8 mouse cellular contexts compared by ENCODE assay signal in genomic region chr16:33056786-33057185, GRCm38 (mm10). TPM values are rescaled to one million over a fixed set of nuclear protein-coding genes. Genes with fewer than 3 reads are reported as not detected.
A peak's percentile ranks its signal among the peaks of the same experiment; 100 is the strongest.
DNase-seq lines count a peak whose midpoint lies in the region; ATAC-seq and TF ChIP-seq lines count a peak whose summit lies in the region.

No protein-coding gene starts in this region.

- H3K27ac ChIP-seq in heart, embryonic 13.5 days (replicated peaks): peak overlapping the region; percentile 89
- peak overlapping the region; percentile 94 for H3K27ac ChIP-seq in hindbrain, postnatal 0 days
- H3K27ac ChIP-seq in midbrain, embryonic 13.5 days: peak overlapping the region; percentile 88

- H3K4me2 ChIP-seq in heart, embryonic 13.5 days: peak overlapping the region; percentile 86
- H3K4me2 ChIP-seq in hindbrain, postnatal 0 days (ENCODE audit: low read depth, low read length): peak overlapping the region; percentile 80
- H3K4me2 ChIP-seq in midbrain, embryonic 13.5 days (replicated peaks): peak overlapping the region; percentile 63

- H3K79me3 ChIP-seq in C2C12 (ENCODE audit: low read depth): peaks cover 34% of the 10 kb centered on the region

- no peak for ATAC-seq in heart, embryonic 13.5 days (ENCODE audit: extremely low read depth, insufficient number of reproducible peaks, low FRiP score, low TSS enrichment)
- peak; percentile 46 for ATAC-seq in hindbrain, postnatal 0 days
- peak; percentile 49 for ATAC-seq in midbrain, embryonic 13.5 days

- peaks cover 43% of the 10 kb centered on the region for H3K79me2 ChIP-seq in C2C12 (ENCODE audit: control insufficient read depth, insufficient read depth)

- H3K36me3 ChIP-seq in heart, embryonic 13.5 days: peaks cover 34% of the 10 kb centered on the region
- H3K36me3 ChIP-seq in C2C12 (ENCODE audit: control insufficient read depth, insufficient read depth): peaks cover 42% of the 10 kb centered on the region
- peaks cover 21% of the 10 kb centered on the region; the same call in 1 of the 2 replicates for H3K36me3 ChIP-seq in hindbrain, postnatal 0 days (ENCODE audit: insufficient read depth, low read length)
- peaks cover 30% of the 10 kb centered on the region for H3K36me3 ChIP-seq in midbrain, embryonic 13.5 days

- peak overlapping the region; percentile 99 for H3K9ac ChIP-seq in heart, embryonic 13.5 days
- H3K9ac ChIP-seq in hindbrain, postnatal 0 days (replicated peaks; ENCODE audit: low read length): peak overlapping the region; percentile 93
- peak overlapping the region; percentile 96 for H3K9ac ChIP-seq in midbrain, embryonic 13.5 days (replicated peaks)

- under 1% methylated on average over 24 of the region's 24 CpGs for WGBS in heart, embryonic 13.5 days
- under 1% methylated on average over 24 of the region's 24 CpGs for WGBS in hindbrain, postnatal 0 days
- WGBS in midbrain, embryonic 13.5 days: under 1% methylated on average over 24 of the region's 24 CpGs

- H3K9me3 ChIP-seq in heart, embryonic 13.5 days: no peaks in the 10 kb centered on the region
- no peaks in the 10 kb centered on the region for H3K9me3 ChIP-seq in hindbrain, postnatal 0 days (ENCODE audit: low read length)
- no peaks in the 10 kb centered on the region for H3K9me3 ChIP-seq in midbrain, embryonic 13.5 days

- no peak for DNase-seq in heart, adult 11 months
- DNase-seq in c-Kit-positive CD71-positive TER-119-positive erythroid progenitor cells, embryonic 14.5 days (ENCODE audit: low spot score): peak; percentile 40
- DNase-seq in hindbrain, postnatal 0 days (ENCODE audit: low spot score): peak; percentile 51
- DNase-seq in spleen, postnatal 36 days (ENCODE audit: low spot score in 2 of 2): no peak
- DNase-seq in frontal cortex, postnatal 25 days (ENCODE audit: low spot score in 2 of 2): no peak

- H3K4me3 ChIP-seq in heart, embryonic 13.5 days: peak overlapping the region; percentile 96
- peak overlapping the region; percentile 86 for H3K4me3 ChIP-seq in C2C12 (ENCODE audit: insufficient read depth, poor library complexity, severe bottlenecking)
- peak overlapping the region; percentile 92 for H3K4me3 ChIP-seq in hindbrain, postnatal 0 days (ENCODE audit: low read length)
- peak overlapping the region; percentile 95 for H3K4me3 ChIP-seq in midbrain, embryonic 13.5 days (replicated peaks)

- H3K4me1 ChIP-seq in heart, embryonic 13.5 days: peaks cover 40% of the 10 kb centered on the region
- 0 out of 2 replicates have a peak, but pooled peaks cover 5% of the 10 kb centered on the region for H3K4me1 ChIP-seq in hindbrain, postnatal 0 days (ENCODE audit: insufficient read depth, low read length)
- peaks cover 28% of the 10 kb centered on the region for H3K4me1 ChIP-seq in midbrain, embryonic 13.5 days (replicated peaks)

- no peaks in the 10 kb centered on the region for H3K27me3 ChIP-seq in heart, embryonic 13.5 days (replicated peaks)
- H3K27me3 ChIP-seq in C2C12 (ENCODE audit: control insufficient read depth, insufficient read depth, insufficient read length): peaks cover 3% of the 10 kb centered on the region
- no peaks in the 10 kb centered on the region for H3K27me3 ChIP-seq in hindbrain, postnatal 0 days (ENCODE audit: insufficient read depth, low read length)
- H3K27me3 ChIP-seq in midbrain, embryonic 13.5 days: no peaks in the 10 kb centered on the region

- peak overlapping the region; percentile 92 for H3ac ChIP-seq in C2C12 (ENCODE audit: control insufficient read depth, insufficient read length, low read depth)

- no peak for TF ChIP-seq CTCF in C2C12 (IDR thresholded peaks at IDR 0.05; ENCODE audit: control insufficient read depth, insufficient read depth, insufficient read length)
- no peak for TF ChIP-seq CTCF in hindbrain, postnatal 0 days (IDR thresholded peaks at IDR 0.05; ENCODE audit: low read depth)

TF ChIP-seq in C2C12, 6 proteins besides CTCF, POLR2A, EP300 and RAD21:
- TF ChIP-seq MYOG (IDR thresholded peaks at IDR 0.05; ENCODE audit: control insufficient read depth, extremely low read depth, insufficient read length) (no peak), USF1 (IDR thresholded peaks at IDR 0.05; ENCODE audit: low read depth) (no peak), MAX (IDR thresholded peaks at IDR 0.05) (no peak), CEBPB (IDR thresholded peaks at IDR 0.05; ENCODE audit: low read depth) (no peak), FOSL1 (IDR thresholded peaks at IDR 0.05; ENCODE audit: insufficient read depth, low read length, poor library complexity, severe bottlenecking) (no peak), MYOD1 (IDR thresholded peaks at IDR 0.05; ENCODE audit: control insufficient read depth, insufficient read length, low read depth) (no peak)

RNA-seq across cellular contexts. Expression of gene Rpl35a, which starts 0.5 kb away (rescaled TPM):
- polyA plus RNA-seq in heart, embryonic 13.5 days (2015; fragmentation: Nextera tagmentation; extraction: Ambion mirVana): 652 and 689 TPM in 2 replicates
- polyA plus RNA-seq in C2C12 (2012; fragmentation: generic; extraction: Trizol): 3,163 TPM
- total RNA-seq in hindbrain, postnatal 0 days (2014; rRNA removed): 473 and 560 TPM in 2 replicates
- polyA plus RNA-seq in hindbrain, postnatal 0 days (2015; fragmentation: Nextera tagmentation; extraction: Ambion mirVana): 486 and 490 TPM in 2 replicates
- polyA plus RNA-seq in midbrain, embryonic 13.5 days (2015; fragmentation: Nextera tagmentation; extraction: Ambion mirVana): 592 and 613 TPM in 2 replicates

RNA-seq across cellular contexts. Expression of gene Iqcg, which starts 0.8 kb away (rescaled TPM):
- 1.6 and 1.7 TPM in 2 replicates for polyA plus RNA-seq in heart, embryonic 13.5 days (2015; fragmentation: Nextera tagmentation; extraction: Ambion mirVana)
- polyA plus RNA-seq in C2C12 (2012; fragmentation: generic; extraction: Trizol): 0.92 TPM
- total RNA-seq in hindbrain, postnatal 0 days (2014; rRNA removed): 2.0 and 5.7 TPM in 2 replicates
- 4.8 and 5.9 TPM in 2 replicates for polyA plus RNA-seq in hindbrain, postnatal 0 days (2015; fragmentation: Nextera tagmentation; extraction: Ambion mirVana)
- 5.7 and 5.9 TPM in 2 replicates for polyA plus RNA-seq in midbrain, embryonic 13.5 days (2015; fragmentation: Nextera tagmentation; extraction: Ambion mirVana)

RNA-seq across cellular contexts. Expression of gene Lmln, which starts 5.5 kb away (rescaled TPM):
- 2.2 and 3.5 TPM in 2 replicates for polyA plus RNA-seq in heart, embryonic 13.5 days (2015; fragmentation: Nextera tagmentation; extraction: Ambion mirVana)
- 1.2 TPM for polyA plus RNA-seq in C2C12 (2012; fragmentation: generic; extraction: Trizol)
- total RNA-seq in hindbrain, postnatal 0 days (2014; rRNA removed): 5.2 and 6.1 TPM in 2 replicates
- 2.5 and 3.1 TPM in 2 replicates for polyA plus RNA-seq in hindbrain, postnatal 0 days (2015; fragmentation: Nextera tagmentation; extraction: Ambion mirVana)
- 4.4 and 5.3 TPM in 2 replicates for polyA plus RNA-seq in midbrain, embryonic 13.5 days (2015; fragmentation: Nextera tagmentation; extraction: Ambion mirVana)

Comparison
In these comparisons a context has a peak if more than half of its experiments do, and no peak if none do; other contexts are left out.
1. DNase-seq: peak in c-Kit-positive CD71-positive TER-119-positive erythroid progenitor cells, embryonic 14.5 days (single experiment) and hindbrain, postnatal 0 days (single experiment); none in heart, adult 11 months (single experiment), spleen, postnatal 36 days (0 of 2) and frontal cortex, postnatal 25 days (0 of 2).
2. Peak in every context shown above with its lines, with median percentiles within 50 percentile points of each other: H3K27ac ChIP-seq, H3K4me2 ChIP-seq, H3K4me3 ChIP-seq and H3K9ac ChIP-seq.